Mouse (Mus musculus) heart, embryonic 14.5 days (tissue): ENCODE results near the gene Meis2. TPM values are rescaled to one million over a fixed set of nuclear protein-coding genes. Genes with fewer than 3 reads are reported as not detected.

Experiments used
- ATAC-seq: fragments of 200-750 bp; cut with Nextera tagmentation; 2 replicates; pipeline ENCODE4 v1.8.0; 2017; ENCODE audit warnings: low read depth, moderate TSS enrichment; ENCODE audit not compliant: insufficient number of reproducible peaks, insufficient read depth, low FRiP score
- H3K27ac ChIP-seq, 2 experiments: fragments of 200-500 bp in 1 of 2; fragments of 300-500 bp in 1 of 2; sonication (generic) in 1 of 2; replicated peaks in 1 of 2; 2 replicates each; pipeline ENCODE4 v1.5.1; 2012 to 2014; ENCODE audit warnings: low read depth in 2 of 2, low read length in 2 of 2, control low read depth in 1 of 2, mild to moderate bottlenecking in 1 of 2, mixed read lengths in 1 of 2; ENCODE audit not compliant: control insufficient read depth in 1 of 2, insufficient read depth in 1 of 2
- H3K27me3 ChIP-seq: fragments of 300-500 bp; sonication (generic); 2 replicates; pipeline ENCODE4 v1.6.1; 2014; ENCODE audit warnings: mild to moderate bottlenecking, low read length, control low read depth; ENCODE audit not compliant: control insufficient read depth, insufficient read depth
- H3K36me3 ChIP-seq: fragments of 300-500 bp; sonication (generic); 2 replicates; pipeline ENCODE4 v1.6.1; 2014; ENCODE audit warnings: mild to moderate bottlenecking, control low read depth, low read length, mixed read lengths; ENCODE audit not compliant: control insufficient read depth, insufficient read depth
- H3K4me1 ChIP-seq, 2 experiments: fragments of 200-500 bp in 1 of 2; fragments of 300-500 bp in 1 of 2; sonication (generic) in 1 of 2; 2 replicates each; pipeline ENCODE4 v1.6.1; 2012 to 2014; ENCODE audit warnings: low read length in 2 of 2, control low read depth in 1 of 2, mixed read lengths in 1 of 2; ENCODE audit not compliant: control insufficient read depth in 2 of 2, insufficient read depth in 2 of 2
- H3K4me2 ChIP-seq: fragments of 300-500 bp; sonication (generic); 2 replicates; pipeline ENCODE4 v1.6.1; 2014; ENCODE audit warnings: mild to moderate bottlenecking, low read length
- H3K4me3 ChIP-seq, 2 experiments: fragments of 200-500 bp in 1 of 2; fragments of 300-500 bp in 1 of 2; sonication (generic) in 1 of 2; 2 replicates each; pipeline ENCODE4 v1.5.1; 2012 to 2014; ENCODE audit warnings: low read length in 2 of 2, mild to moderate bottlenecking in 2 of 2, control low read depth in 1 of 2, low read depth in 1 of 2, moderate library complexity in 1 of 2; ENCODE audit not compliant: control insufficient read depth in 1 of 2, insufficient read depth in 1 of 2
- H3K9ac ChIP-seq: fragments of 300-500 bp; sonication (generic); 2 replicates; pipeline ENCODE4 v1.6.1; 2014; ENCODE audit warnings: mild to moderate bottlenecking, low read length
- H3K9me3 ChIP-seq: fragments of 300-500 bp; sonication (generic); 2 replicates; pipeline ENCODE4 v1.6.1; 2016; ENCODE audit warnings: low read length, control low read depth; ENCODE audit not compliant: control insufficient read depth
- WGBS: fragments of 180-500 bp; shearing (Covaris S2); extraction: QIAGEN DNeasy Blood & Tissue Kit; methylation state at CpG from one replicate; pipeline ENCODE4 v1.1.7; 2014; 5-methylcytosine and 5-hydroxymethylcytosine counted together
- polyA plus RNA-seq: library from polyadenylated mRNA; unstranded; fragments of >200 nt; fragmentation: Nextera tagmentation; extraction: Ambion mirVana; gene quantifications from 2 replicates; pipeline ENCODE4 v1.2.1, GENCODE M21; 2014

The Meis2 gene
- polyA plus RNA-seq, 1 experiment from 2014 or later = 30.8 TPM

DNA sequence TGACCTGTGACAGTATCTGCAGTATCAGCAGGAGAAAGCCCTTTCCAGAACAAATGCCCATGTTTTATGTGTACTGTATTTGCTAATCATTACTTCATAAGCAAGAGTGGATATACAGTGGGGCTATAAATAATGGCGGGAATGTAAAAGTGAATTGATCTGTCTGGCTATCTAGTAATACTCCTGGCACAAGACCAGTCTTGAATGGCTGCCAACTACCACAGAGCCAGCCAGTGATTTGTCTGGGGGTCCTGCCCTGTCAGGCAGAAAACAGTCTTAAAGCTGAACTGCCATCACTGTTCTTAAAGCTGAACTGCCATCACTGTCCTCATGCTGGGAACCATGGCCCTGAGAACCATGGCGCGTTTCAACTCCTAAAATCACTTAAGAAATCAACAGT, 169.9 kb downstream of the Meis2 start:
- Histone ChIP-seq H3K9ac (no peak overlapping the region), H3K27me3 (no peaks in the 10 kb centered on the region), H3K4me3 (no peak overlapping the region), H3K4me2 (peak overlapping the region; percentile 7; the same call in 1 of the 2 replicates), H3K27ac (peak overlapping the region; percentile 67 to 78), H3K36me3 (no peaks in the 10 kb centered on the region; the same call in 1 of the 2 replicates), H3K9me3 (no peaks in the 10 kb centered on the region), H3K4me1 (peaks cover 19 to 67% of the 10 kb centered on the region in 2 experiments)
- 58% methylated on average over 3 of the region's 3 CpGs for WGBS
- ATAC-seq = peak; percentile 44; the same call in 1 of the 2 replicates

DNA sequence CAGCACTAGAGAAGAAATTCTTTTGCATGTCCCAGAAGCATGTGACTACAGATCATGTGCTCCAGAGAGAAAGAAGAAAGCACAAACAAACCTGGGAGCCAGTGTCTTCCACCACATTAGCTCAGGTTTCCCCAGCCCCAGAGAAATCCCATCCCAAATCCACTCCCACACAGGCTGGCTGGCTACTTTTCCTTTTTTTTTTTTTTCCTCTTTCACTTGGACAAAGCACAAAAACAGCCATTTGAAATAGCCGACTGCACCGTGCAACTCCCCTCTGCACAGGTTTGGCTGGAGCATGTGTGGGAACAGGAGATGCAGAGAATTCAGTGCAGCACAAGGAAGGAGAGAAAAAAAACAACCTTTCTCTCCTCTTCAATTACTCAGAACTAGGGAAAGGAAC, 170.4 kb downstream of the Meis2 start:
- Histone ChIP-seq H3K27me3 (no peaks in the 10 kb centered on the region), H3K4me2 (peak overlapping the region; percentile 1; the same call in 1 of the 2 replicates), H3K36me3 (no peaks in the 10 kb centered on the region; the same call in 1 of the 2 replicates), H3K27ac (peak overlapping the region; percentile 67 to 78), H3K9me3 (no peaks in the 10 kb centered on the region), H3K4me3 (no peak overlapping the region), H3K9ac (no peak overlapping the region), H3K4me1 (peaks cover 16 to 63% of the 10 kb centered on the region in 2 experiments)
- 38% methylated on average over 2 of the region's 2 CpGs for WGBS
- no peak for ATAC-seq

DNA sequence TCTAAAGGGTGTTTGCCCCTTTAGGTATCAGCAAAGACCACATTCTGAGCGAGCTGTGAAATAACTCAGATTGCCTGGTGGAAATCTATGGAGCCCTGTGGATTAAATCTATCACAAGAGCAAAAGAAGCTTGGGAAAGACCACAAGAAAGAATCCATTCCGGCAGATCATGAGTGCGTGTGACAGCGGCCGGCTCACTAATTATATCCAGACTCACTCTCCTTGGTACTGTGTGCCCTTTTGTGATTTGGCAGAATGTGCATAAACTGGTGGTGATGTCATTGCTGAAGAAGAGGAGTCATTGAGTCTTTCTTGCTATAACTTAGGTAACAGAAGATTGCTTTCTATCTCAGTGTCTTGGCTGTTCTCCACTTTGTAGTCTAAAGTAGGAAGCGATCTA, 172.5 kb downstream of the Meis2 start:
- H3K4me1 ChIP-seq = peaks cover 14 to 53% of the 10 kb centered on the region in 2 experiments
- H3K4me2 ChIP-seq = peak overlapping the region; percentile 6; the same call in 1 of the 2 replicates
- H3K9ac ChIP-seq = no peak overlapping the region
- peak overlapping the region; percentile 29 to 46; a peak in 3 of 4 replicates for H3K27ac ChIP-seq
- no peak overlapping the region for H3K4me3 ChIP-seq
- H3K27me3 ChIP-seq = no peaks in the 10 kb centered on the region
- 45% methylated on average over 6 of the region's 6 CpGs for WGBS
- no peaks in the 10 kb centered on the region for H3K9me3 ChIP-seq
- H3K36me3 ChIP-seq = no peaks in the 10 kb centered on the region
- no peak for ATAC-seq

DNA sequence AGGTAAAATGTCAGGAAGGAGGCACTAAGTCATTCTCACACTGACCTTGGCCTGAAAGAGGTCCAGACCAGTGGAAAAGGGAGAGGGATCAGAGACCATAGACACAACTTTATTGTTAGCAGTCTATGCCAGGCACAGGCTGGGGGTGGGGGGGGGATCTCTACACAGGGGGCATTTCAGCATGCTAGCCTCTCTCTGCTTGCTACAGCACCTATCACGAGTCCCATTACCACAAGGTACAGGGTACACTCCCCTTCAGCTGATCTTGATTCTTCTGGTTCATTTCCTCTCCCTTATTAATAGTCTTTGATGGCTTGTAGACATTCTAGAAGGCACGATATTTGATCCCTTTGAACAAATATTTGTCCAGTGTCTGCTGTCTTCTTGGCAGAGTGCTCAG, 174.9 kb downstream of the Meis2 start:
- WGBS = 66% methylated on average over 2 of the region's 2 CpGs
- Histone ChIP-seq H3K4me2 (no peak overlapping the region), H3K9me3 (no peaks in the 10 kb centered on the region), H3K27me3 (no peaks in the 10 kb centered on the region), H3K4me1 (peaks cover 11 to 31% of the 10 kb centered on the region in 2 experiments), H3K9ac (no peak overlapping the region), H3K27ac (no peak overlapping the region), H3K36me3 (peaks cover 7% of the 10 kb centered on the region; the same call in 1 of the 2 replicates), H3K4me3 (no peak overlapping the region)
- no peak for ATAC-seq

DNA sequence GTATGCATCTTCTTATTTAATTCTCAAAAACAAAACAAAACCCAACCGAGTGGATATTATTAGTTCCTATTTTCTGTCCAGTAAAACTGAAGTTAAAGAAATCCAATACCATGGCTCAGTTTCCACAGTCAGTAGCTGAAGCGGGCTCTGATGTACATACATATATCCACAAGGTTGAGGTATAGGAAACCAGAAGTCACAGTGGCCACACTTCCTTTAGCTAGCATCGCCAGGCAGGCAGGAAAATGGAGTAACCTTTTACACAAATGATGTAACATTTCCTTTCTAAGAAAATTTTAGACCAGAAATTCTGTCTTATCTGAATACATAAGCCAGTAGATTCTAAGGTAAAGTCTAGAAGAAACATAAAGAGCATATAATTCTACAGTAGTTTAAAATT, 175.6 kb downstream of the Meis2 start:
- Histone ChIP-seq H3K4me1 (peaks cover 6 to 24% of the 10 kb centered on the region in 2 experiments), H3K27me3 (no peaks in the 10 kb centered on the region), H3K9me3 (no peaks in the 10 kb centered on the region), H3K36me3 (peaks cover 10% of the 10 kb centered on the region; the same call in 1 of the 2 replicates), H3K9ac (no peak overlapping the region), H3K4me3 (no peak overlapping the region), H3K27ac (no peak overlapping the region), H3K4me2 (no peak overlapping the region)
- ATAC-seq = no peak
- WGBS = 83% methylated on average over 3 of the region's 3 CpGs

DNA sequence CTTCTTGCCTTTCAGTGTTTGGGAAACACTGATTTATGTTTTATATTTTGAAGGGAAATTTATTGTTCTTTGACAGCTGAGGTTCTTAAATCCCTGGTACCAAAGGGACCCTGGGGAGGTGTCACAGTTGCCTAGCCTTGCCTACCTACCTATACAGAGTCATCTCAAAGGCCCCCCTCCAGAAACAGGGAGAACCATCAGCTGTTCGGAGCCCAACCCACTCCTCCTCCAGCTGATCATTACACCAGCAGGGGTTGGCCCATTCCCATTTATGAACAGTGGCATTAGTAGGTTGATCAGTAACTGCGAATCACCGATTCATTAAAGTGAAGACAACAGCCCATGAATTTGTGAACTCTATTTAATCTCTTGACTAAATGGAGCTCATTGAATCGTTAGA, 176.4 kb downstream of the Meis2 start:
- no peak overlapping the region; a peak in 1 of 4 replicates for H3K27ac ChIP-seq
- H3K36me3 ChIP-seq = peaks cover 10% of the 10 kb centered on the region; the same call in 1 of the 2 replicates
- no peak overlapping the region for H3K4me2 ChIP-seq
- H3K27me3 ChIP-seq = no peaks in the 10 kb centered on the region
- H3K9me3 ChIP-seq = no peaks in the 10 kb centered on the region
- H3K9ac ChIP-seq = no peak overlapping the region
- no peak for ATAC-seq
- WGBS = 94% methylated on average over 4 of the region's 4 CpGs
- peaks cover 6 to 20% of the 10 kb centered on the region in 2 experiments for H3K4me1 ChIP-seq
- H3K4me3 ChIP-seq = no peak overlapping the region

DNA sequence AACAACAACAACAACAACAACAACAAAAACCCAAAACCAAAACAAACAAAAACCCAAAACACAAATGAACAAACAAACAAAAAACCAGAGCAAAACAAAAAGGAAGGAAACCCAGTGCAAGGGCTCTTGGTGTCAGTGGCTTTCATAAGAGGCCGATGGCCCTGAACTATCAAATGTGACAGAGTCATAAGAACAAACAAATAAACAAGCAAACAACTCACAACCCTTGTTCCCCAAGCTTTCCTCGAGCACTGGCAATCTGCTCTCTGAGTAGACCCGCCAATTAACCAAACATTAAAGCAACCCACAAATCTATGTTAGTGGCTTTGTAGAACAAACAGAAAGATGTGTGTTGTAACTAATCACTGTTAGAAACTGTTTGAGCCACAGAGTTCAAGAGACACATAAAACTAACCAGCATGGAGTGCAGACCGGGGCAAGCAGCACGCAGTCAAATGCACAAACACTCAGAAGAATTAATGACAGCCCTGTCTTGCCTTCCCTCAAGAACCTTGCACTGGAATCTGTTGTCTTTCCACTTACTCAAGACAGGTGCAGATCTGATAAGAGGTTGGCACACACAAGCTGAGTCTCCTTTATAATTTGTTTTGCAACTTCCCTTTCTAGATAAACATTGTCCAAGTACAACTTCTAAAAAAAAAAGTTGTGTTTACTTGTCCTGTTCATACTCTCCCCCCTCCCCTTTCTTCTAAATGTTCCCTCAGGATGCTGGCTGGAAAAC, 177.1 kb downstream of the Meis2 start:
- H3K36me3 ChIP-seq = peaks cover 10% of the 10 kb centered on the region; the same call in 1 of the 2 replicates
- 87% methylated on average over 5 of the region's 5 CpGs for WGBS

More for the DNA sequence above, 177.1 kb downstream of the Meis2 start:
- Histone ChIP-seq H3K4me3 (no peak overlapping the region), H3K4me1 (peaks cover 6 to 15% of the 10 kb centered on the region in 2 experiments), H3K27ac (no peak overlapping the region), H3K9me3 (no peaks in the 10 kb centered on the region), H3K9ac (no peak overlapping the region), H3K27me3 (no peaks in the 10 kb centered on the region), H3K4me2 (no peak overlapping the region)
- no peak for ATAC-seq
